Mouse (Mus musculus) left cerebral cortex, postnatal 4 days (tissue): ENCODE measurements at regions not wholly inside any gene's neighbourhood (a gene's known extent, or its start where the extent isn't known, plus 50 kb on each side); places are given as distances from the start of the nearest gene placed in this dataset.
A peak's percentile ranks its signal among the peaks of the same experiment; 100 is the strongest.
"Not testable (repeated sequence)": the region's sequence is repeated elsewhere in the genome, so short reads cannot be mapped to it uniquely, and the experiment has no call there.

ENCODE experiments used
- DNase-seq: peaks from one replicate; pipeline ENCODE4 v3.0.0-alpha.2; 2022
- intact Hi-C: fragments of 180-260 bp; cut with DNase I; formaldehyde crosslinking; loops from one replicate; pipeline ENCODE4 v1.15.1; 2025

- DNase-seq: peak; percentile 88
- intact Hi-C loops: no loop called here
Observed at GRCm38 (mm10) chr8:100206557-100207349, 790.5 kb upstream of the Cdh8 start.

GRCm38 (mm10) chr8:100193228-100193627 is 777.0 kb upstream of the Cdh8 start:
- intact Hi-C loops: no loop called here
- DNase-seq: no peak

- no peak for DNase-seq
- intact Hi-C loops: no loop called here
Observed at GRCm38 (mm10) chr8:100190698-100191097, 774.4 kb upstream of the Cdh8 start.

GRCm38 (mm10) chr8:100187976-100188375 is 771.7 kb upstream of the Cdh8 start:
- intact Hi-C loops: no loop called here
- no peak for DNase-seq

GRCm38 (mm10) chr8:100176502-100176901 is 760.2 kb upstream of the Cdh8 start:
- intact Hi-C loops: no loop called here

GRCm38 (mm10) chr8:100145411-100145810 is 729.1 kb upstream of the Cdh8 start:
- DNase-seq: no peak

More at GRCm38 (mm10) chr8:100176502-100176901, 760.2 kb upstream of the Cdh8 start:
- no peak for DNase-seq

GRCm38 (mm10) chr8:100144124-100144680 is 727.9 kb upstream of the Cdh8 start:
- intact Hi-C loops: no loop called here
- no peak for DNase-seq

More at GRCm38 (mm10) chr8:100145411-100145810, 729.1 kb upstream of the Cdh8 start:
- intact Hi-C loops: no loop called here

GRCm38 (mm10) chr8:100104412-100105365 is 688.4 kb upstream of the Cdh8 start:
- intact Hi-C loops: no loop called here
- DNase-seq: peak; percentile 5

- DNase-seq: no peak
Observed at GRCm38 (mm10) chr8:100101957-100102356, 685.7 kb upstream of the Cdh8 start.

GRCm38 (mm10) chr8:100072059-100072729 is 655.9 kb upstream of the Cdh8 start:
- intact Hi-C loops: no loop called here
- DNase-seq: no peak

More at GRCm38 (mm10) chr8:100101957-100102356, 685.7 kb upstream of the Cdh8 start:
- intact Hi-C loops: no loop called here

- intact Hi-C loops: no loop called here
- DNase-seq: no peak
Observed at GRCm38 (mm10) chr8:100069761-100070160, 653.5 kb upstream of the Cdh8 start.

- no peak for DNase-seq
- intact Hi-C loops: no loop called here
Observed at GRCm38 (mm10) chr8:100038931-100039330, 622.7 kb upstream of the Cdh8 start.

- intact Hi-C loops: no loop called here
- no peak for DNase-seq
Observed at GRCm38 (mm10) chr8:100034474-100034873, 618.2 kb upstream of the Cdh8 start.

GRCm38 (mm10) chr8:100030358-100030757 is 614.1 kb upstream of the Cdh8 start:
- intact Hi-C loops, DNase-seq: not testable (repeated sequence)

GRCm38 (mm10) chr8:100015638-100016037 is 599.4 kb upstream of the Cdh8 start:
- intact Hi-C loops: no loop called here
- DNase-seq: no peak

GRCm38 (mm10) chr8:99999554-99999953 is 583.3 kb upstream of the Cdh8 start:
- intact Hi-C loops: no loop called here
- DNase-seq: no peak

- DNase-seq: no peak
- intact Hi-C loops: no loop called here
Observed at GRCm38 (mm10) chr8:99983696-99984095, 567.4 kb upstream of the Cdh8 start.

- intact Hi-C loops: no loop called here
- no peak for DNase-seq
Observed at GRCm38 (mm10) chr8:99954697-99955096, 538.4 kb upstream of the Cdh8 start.

- intact Hi-C loops: no loop called here
- DNase-seq: no peak
Observed at GRCm38 (mm10) chr8:99953876-99954275, 537.6 kb upstream of the Cdh8 start.

- intact Hi-C loops: no loop called here
Observed at GRCm38 (mm10) chr8:99933159-99933558, 516.9 kb upstream of the Cdh8 start.

More at GRCm38 (mm10) chr8:99933159-99933558, 516.9 kb upstream of the Cdh8 start:
- DNase-seq: no peak
